Mouse (Mus musculus) frontal cortex, adult (tissue): ENCODE data around the gene Babam2.

Source experiments
- ATAC-seq: cut with Nextera tagmentation; 2 replicates; pipeline ENCODE4 v1.9.2; 2017; ENCODE audit warnings: mild to moderate bottlenecking, moderate library complexity, mixed read lengths; ENCODE audit not compliant: low TSS enrichment

Babam2 gene

DNA sequence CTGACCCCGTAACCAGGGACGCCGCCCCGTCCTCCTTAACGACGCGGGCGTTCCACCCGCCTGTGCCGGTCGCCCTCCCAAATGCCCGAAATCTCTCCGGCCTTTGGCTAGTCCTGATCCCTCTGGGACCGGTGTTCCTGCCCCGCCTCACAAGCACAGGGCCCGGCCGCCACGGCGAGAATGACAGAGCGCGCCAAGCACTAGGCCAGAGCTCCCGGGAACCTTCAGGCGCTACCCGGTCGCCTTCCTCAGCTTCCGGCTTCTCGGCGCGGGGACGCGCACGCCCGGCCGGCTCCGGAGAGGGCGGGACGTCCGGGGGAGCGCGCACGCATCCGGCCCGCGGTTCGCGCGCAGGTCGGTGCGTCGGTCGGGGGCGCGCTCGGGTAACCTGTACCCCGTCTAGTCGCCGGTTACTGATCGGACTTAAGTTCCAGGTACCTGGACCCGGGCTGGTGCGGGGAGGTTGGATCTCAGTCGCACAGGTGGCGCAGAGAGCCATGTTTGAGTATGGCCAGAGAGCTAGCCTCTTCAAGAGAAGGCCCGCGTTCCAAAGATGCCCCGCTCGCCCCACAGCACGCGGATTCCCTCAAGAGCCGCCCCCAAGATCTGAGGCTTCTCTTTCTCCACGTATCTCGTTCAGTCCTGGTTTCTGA is at the start of gene Babam2:
Babam2 (plus strand) TSS at position 41 of the 653 bp plus-strand sequence.
- peak; percentile 87 for ATAC-seq

DNA sequence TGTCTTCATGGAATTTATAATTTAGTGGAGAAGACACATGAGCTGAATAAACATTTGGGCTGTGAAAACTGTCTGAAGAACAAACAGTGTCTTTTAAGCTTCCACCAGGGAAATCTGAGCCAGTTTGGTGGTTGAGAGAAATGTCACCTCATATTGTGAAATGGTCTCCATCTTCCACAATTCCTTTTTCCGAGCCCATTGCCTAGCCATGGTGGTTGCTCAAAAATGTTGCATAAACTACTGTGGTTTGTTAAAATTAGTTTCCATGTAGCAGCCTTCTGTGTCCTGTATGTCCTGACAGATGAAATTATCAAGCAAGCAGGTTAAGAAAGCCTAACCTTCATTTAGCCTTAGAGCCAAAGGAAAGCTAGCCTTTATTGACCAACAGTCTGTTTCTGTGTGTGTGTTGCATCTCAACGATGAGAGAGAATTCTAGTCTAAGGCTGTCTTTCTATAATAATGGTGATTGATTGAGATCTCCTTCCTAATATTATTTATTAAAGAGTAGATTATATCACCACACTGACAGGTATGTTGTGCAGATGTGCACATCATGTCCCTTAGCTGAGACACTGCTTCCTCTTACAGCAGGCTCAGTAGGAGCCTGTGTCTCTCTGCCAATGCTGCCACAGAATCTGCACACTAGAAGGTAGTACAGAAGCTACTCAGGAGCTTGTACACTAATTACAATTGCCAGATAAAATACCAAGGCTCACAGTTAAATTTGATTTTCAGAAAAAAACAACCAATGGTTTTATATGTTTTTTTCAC is 46.8 kb upstream of the Babam2 start:
- no peak for ATAC-seq

DNA sequence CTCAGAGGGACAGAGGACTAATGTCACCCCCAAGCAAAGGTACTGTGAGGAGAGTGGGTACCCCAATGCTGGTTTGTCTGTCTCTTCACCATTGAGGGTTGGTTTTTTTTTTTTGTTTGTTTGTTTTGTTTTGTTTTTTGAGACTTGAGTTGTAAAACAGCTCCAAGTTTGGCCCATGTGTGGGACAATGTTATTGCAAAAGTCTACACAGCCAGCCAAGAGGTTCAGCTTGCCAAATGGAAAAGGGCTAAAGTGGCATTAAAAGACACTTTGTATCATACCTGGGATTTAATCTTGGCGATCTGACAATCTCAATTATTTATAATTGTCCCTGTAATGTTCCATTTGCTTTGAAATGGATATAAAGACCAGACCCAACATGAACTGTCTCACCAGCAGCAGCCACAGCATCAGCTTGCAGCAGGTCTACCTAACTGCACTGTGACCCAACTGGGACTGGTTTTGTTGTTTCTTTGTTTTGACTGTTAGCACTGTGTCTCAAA is 41.7 kb upstream of the Babam2 start:
- ATAC-seq: no peak

DNA sequence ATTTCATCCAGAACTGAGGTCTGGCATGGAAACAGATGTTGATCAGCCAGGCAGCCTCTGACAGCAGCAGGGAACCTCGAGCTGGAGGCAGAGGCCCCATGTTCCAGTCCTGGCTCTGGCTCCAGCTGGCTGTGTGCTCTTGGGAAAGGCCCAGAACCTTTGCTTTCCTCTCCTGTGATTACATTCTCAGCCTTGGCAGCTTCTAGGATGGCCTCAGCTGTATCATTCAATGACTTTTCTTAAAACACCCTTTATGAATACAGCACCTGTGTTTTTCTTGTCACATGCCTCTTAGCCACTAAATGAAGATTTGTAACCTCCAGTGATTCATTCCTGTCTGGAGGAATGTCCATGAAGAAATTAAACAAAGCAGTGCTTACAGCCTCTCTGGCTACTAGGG is 31.3 kb upstream of the Babam2 start:
- no peak for ATAC-seq

- no peak for ATAC-seq
Measured at GRCm38 (mm10) chr5:31668325-31668968, 29.0 kb upstream of the Babam2 start.

DNA sequence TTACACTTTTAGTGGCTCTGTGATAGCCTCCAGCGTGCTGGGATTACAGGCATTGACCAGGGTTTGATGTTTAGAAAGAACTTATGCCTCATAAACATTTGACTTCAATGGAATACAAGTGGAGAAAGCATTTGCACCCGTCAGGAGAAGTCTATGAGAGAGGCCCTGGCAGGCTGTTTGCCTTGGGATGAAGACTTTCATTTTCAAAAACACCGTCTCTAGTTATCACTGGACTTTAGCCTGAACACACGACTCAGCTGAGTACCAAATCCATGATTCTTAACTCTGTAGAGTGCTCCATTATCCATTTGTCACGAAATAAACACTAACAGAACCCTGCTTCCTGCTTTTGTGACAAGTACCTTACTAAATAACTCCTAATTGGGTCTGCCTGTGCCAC is 27.5 kb upstream of the Babam2 start:
- ATAC-seq: no peak

DNA sequence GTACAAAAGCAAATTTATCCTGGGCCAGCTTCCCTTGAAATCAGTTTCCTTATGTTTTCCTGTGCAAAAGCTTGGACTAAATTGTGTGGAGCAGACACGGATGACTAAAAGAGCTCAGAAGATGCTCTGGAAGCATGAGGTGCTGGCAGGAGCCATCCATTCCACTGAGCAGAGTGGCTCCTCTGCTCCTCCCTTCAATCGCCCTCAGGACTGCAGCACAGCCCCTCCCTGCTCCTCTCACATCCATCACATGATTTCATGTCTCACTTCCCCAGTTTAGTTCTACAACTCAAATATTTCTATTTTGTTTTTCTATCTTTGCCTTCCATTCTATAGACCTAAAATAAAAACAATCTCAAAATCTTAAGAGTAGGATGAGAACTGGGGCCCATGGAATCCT is 26.3 kb upstream of the Babam2 start:
- ATAC-seq: no peak

- no peak for ATAC-seq
Measured at GRCm38 (mm10) chr5:31673431-31673830, 24.1 kb upstream of the Babam2 start.

DNA sequence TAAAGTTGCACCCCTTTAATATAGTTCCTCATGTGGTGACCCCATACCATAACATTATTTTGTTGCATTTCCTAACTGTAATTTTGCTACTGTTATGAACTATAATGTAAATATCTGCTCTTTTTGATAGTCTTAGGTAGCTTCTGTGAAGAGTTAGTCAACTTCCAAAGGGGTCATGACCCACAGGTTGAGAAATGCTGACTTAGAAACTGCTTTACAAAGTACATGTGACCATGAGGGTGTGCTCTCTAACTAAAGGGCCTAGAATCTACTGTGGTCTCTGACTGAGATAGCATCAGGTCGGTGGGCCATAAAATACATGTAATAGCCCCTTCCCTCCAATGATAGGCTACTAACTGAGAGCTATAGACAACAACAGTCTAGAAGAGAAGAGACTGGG is 19.5 kb upstream of the Babam2 start:
- no peak for ATAC-seq

- ATAC-seq: no peak
Measured at GRCm38 (mm10) chr5:31680183-31680582, 17.3 kb upstream of the Babam2 start.

GRCm38 (mm10) chr5:31682305-31682704 is 15.2 kb upstream of the Babam2 start:
- ATAC-seq: no peak

DNA sequence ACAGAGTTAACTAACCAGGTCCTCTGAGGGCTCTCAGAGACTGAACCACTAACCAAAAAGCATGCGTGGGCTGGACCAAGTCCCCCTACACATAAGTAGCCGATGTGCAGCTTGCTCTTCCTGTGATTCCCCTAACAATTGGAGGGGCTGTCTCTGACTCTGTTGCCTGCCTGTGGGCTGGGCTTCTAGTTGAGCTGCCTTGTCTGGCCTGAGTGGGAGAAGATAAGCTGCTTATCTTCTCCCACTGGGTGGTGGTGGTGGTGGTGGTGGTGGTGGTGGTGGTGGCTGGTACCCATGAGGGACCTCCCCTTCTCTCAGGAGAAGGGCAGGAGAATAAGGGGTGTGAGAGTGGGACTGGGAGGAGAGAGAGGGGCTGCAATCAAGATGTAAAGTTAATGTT is 11.4 kb upstream of the Babam2 start:
- ATAC-seq: no peak

- no peak for ATAC-seq
Measured at GRCm38 (mm10) chr5:31687972-31688371, 9.5 kb upstream of the Babam2 start.

DNA sequence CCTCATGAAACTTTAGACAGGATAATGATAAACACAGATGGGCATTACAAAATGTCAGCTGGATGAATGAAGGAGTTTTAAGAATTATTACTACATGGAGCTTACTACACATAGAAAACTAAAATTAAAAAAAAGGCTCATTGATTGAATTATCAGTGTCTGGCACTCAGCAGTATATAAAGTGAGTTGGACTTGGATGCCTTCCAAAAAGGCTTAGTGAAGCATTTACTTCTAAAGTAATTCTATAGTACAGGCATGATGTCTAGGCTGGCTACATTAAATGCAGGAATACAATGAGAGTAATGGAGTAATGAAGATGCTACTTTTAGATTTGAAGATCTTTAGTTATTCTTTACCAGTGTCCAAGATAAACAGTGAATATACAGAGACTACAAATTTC is 4.3 kb upstream of the Babam2 start:
- no peak for ATAC-seq

GRCm38 (mm10) chr5:31696971-31697643 is 377 bp upstream of the Babam2 start, which contains the start of gene Rbks:
Rbks (minus strand) TSS chr5:31697627.
- no peak for ATAC-seq

DNA sequence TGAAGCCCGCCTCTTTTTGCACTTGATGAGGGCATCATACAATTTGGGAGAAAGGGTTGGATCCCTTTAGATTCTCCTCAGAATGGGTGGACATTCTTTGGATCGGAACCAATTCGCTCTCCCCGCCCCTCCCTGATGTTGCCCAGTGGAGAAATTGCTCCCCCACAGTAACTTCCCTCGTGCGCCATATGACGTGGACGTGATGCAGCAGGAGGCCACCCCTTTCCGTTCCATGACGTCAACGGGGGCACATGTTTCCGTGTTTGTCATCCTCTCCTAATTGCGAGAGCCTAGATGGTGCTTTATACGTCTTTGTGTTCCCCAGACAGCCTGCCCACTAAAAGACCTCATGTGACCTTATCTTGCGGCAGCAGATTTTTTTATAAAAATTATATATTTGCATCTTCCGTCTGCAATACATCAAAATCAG is 828 bp downstream of the Babam2 start:
- ATAC-seq: peak; percentile 87

DNA sequence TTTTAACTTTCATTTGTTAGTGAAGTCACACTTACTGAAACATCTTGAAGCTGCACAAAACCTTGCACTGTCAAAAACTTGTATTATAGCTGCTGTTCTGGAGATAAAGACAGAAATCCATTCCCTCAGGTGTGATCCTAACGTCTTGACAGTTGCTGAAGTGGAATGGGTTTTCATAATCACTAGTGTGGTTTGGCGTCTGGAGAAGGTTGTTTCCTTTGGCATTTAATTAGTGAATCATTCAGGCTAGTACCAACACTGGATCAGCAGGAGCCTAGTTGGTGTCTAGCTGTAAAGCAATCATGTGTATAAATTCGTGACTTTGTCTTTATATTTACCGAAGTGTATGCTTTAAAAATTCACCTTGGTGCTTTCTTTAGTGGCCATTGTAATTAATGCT is 1.4 kb downstream of the Babam2 start:
- ATAC-seq: no peak

DNA sequence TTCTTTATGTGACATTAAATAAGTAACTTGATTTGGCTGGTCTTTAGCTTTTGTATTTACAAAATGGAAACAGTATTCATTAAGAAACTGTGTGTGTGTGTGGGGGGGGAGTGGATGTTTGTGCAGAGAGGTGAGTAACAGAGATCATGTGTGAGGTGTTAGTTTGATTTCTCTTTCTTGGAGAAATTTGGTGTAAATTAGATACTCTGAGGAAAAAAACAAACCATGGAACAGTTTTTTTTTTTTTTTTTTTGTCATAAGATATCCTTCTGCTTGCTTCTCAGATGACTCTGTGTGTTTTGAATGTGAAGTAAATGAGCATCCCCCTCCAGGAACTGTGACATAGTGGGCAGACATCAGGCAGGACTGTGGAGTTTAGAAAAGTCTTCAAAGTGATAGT is 1.9 kb downstream of the Babam2 start:
- ATAC-seq: no peak

DNA sequence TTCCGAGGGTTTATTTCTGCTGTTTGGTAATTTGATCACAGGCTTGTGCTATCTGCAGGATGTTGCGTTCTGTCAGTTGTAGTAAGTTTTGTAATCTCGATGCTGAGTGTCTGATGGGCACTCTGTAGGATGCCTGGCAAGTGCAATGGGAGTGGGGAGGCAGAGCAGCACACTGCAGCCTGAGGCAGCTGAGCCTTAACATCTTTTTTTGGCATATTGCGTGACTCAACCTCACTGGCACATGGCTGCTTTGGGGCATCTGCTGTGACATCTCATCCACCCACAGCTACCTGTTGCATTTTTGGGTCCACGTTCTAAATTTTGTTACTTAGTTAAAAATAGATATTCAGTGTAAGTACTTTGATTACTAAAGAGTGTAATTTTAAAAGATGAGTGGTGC is 7.5 kb downstream of the Babam2 start:
- peak; percentile 97 for ATAC-seq

- ATAC-seq: no peak
Measured at GRCm38 (mm10) chr5:31706826-31707225, 9.3 kb downstream of the Babam2 start.

DNA sequence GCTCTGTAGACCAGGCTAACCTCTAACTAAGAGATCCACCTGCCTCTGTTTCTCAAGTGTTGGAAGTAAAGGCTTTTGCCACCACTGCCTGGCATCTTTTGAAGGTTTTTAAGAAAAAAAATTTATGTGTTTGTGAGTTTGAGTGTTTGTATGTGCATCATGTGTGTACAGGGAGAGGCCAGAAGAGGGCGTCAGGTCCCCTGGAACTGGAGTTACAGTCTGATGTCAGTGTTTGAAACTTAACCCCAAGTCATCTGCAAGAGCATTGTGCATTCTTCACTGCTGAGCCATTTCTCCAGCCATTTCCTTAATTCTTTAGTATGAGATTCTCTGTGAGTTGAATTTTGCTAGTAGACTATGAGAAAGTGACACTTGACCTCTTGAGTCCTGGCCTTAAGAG is 11.9 kb downstream of the Babam2 start:
- ATAC-seq: no peak

DNA sequence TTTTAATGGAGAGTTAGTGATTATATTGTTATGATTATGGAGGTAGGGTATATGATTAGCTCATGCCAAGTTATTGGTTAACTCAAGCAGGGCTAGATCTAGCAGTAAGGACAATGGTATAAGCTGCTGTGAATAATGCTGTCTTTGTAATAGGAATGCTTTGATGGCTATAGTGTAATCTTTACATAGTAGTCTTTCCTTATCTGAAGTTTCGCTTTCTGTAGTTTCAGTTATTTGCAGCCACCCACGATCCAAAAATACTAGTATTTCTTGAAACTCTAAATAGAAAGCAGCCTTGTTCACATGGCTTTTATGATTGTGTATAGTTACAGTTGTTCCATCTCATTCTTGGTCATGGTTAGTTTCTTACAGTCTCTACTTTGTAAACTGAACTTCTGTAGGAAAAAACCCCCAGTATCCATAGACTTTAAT is 15.8 kb downstream of the Babam2 start:
- no peak for ATAC-seq
